Mouse (Mus musculus): ENCODE results near the gene Slc44a4. TPM values are rescaled to one million over a fixed set of nuclear protein-coding genes. Genes with fewer than 3 reads are reported as not detected.
"Not testable (repeated sequence)": the region's sequence is repeated elsewhere in the genome, so short reads cannot be mapped to it uniquely, and the experiment has no call there.

Slc44a4 gene
- total RNA-seq, 4 experiments from 2014 or later = not detected

- peak; percentile 48 for DNase-seq (ENCODE audit: low spot score)
Observed at GRCm38 (mm10) chr17:34899053-34899889, 15.0 kb upstream of the Slc44a4 start.

GRCm38 (mm10) chr17:34899890-34900243 lies 14.4 kb upstream of the Slc44a4 start:
- peak; percentile 26 for DNase-seq (ENCODE audit: low spot score)

- DNase-seq (ENCODE audit: low spot score) = not testable (repeated sequence)
Observed at GRCm38 (mm10) chr17:34900826-34901225, 13.4 kb upstream of the Slc44a4 start.

GRCm38 (mm10) chr17:34901948-34902347 lies 12.3 kb upstream of the Slc44a4 start:
- DNase-seq (ENCODE audit: low spot score) = not testable (repeated sequence)

GRCm38 (mm10) chr17:34902895-34903294 lies 11.4 kb upstream of the Slc44a4 start:
- no peak for DNase-seq (ENCODE audit: low spot score)

GRCm38 (mm10) chr17:34910982-34911381 lies 3.3 kb upstream of the Slc44a4 start:
- DNase-seq (ENCODE audit: low spot score) = no peak

GRCm38 (mm10) chr17:34911945-34912351 lies 2.3 kb upstream of the Slc44a4 start:
- peak; percentile 64 for DNase-seq (ENCODE audit: low spot score)

- no peak for DNase-seq (ENCODE audit: low spot score)
Observed at GRCm38 (mm10) chr17:34915410-34915831, 1.2 kb downstream of the Slc44a4 start.

- DNase-seq (ENCODE audit: low spot score) = no peak
Observed at GRCm38 (mm10) chr17:34916316-34916715, 2.0 kb downstream of the Slc44a4 start.

GRCm38 (mm10) chr17:34917188-34917587 lies 2.9 kb downstream of the Slc44a4 start:
- no peak for DNase-seq (ENCODE audit: low spot score)

- no peak for DNase-seq (ENCODE audit: low spot score)
Observed at GRCm38 (mm10) chr17:34922939-34923338, 8.7 kb downstream of the Slc44a4 start.

GRCm38 (mm10) chr17:34924258-34924657 lies 10.0 kb downstream of the Slc44a4 start:
- DNase-seq (ENCODE audit: low spot score) = no peak

- no peak for DNase-seq (ENCODE audit: low spot score)
Observed at GRCm38 (mm10) chr17:34927306-34928019, 13.2 kb downstream of the Slc44a4 start.

GRCm38 (mm10) chr17:34928841-34929240 lies 14.6 kb downstream of the Slc44a4 start:
- DNase-seq (ENCODE audit: low spot score) = no peak

- DNase-seq (ENCODE audit: low spot score) = peak; percentile 99
Observed at GRCm38 (mm10) chr17:34931061-34931734, 16.9 kb downstream of the Slc44a4 start, which contains the start of gene Neu1. Gene Neu1 (plus strand): TSS chr17:34931253.

- DNase-seq (ENCODE audit: low spot score) = no peak
Observed at GRCm38 (mm10) chr17:34931735-34932098, 17.5 kb downstream of the Slc44a4 start.

GRCm38 (mm10) chr17:34932287-34932686 lies 18.0 kb downstream of the Slc44a4 start:
- DNase-seq (ENCODE audit: low spot score) = no peak

- DNase-seq (ENCODE audit: low spot score) = no peak
Observed at GRCm38 (mm10) chr17:34934031-34934430, 19.8 kb downstream of the Slc44a4 start.

GRCm38 (mm10) chr17:34934830-34935229 lies 20.6 kb downstream of the Slc44a4 start:
- peak; percentile 31 for DNase-seq (ENCODE audit: low spot score)

GRCm38 (mm10) chr17:34937960-34938505 lies 23.8 kb downstream of the Slc44a4 start:
- no peak for DNase-seq (ENCODE audit: low spot score)

- DNase-seq (ENCODE audit: low spot score) = peak; percentile 45
Observed at GRCm38 (mm10) chr17:34941344-34942041, 27.2 kb downstream of the Slc44a4 start.
